Mouse (Mus musculus): Measurements from ENCODE around the gene Dis3l2. TPM values are rescaled to one million over a fixed set of nuclear protein-coding genes. Genes with fewer than 3 reads are reported as not detected.

Gene Dis3l2
- polyA plus RNA-seq, 1 experiment from 2014 or later, result 37.7 TPM

GRCm38 (mm10) chr1:86709546-86709945, 5.9 kb downstream of the Dis3l2 start:
- 88% methylated on average over 4 of the region's 4 CpGs for WGBS
- Histone ChIP-seq H3K36me3 (ENCODE audit: control insufficient read depth, insufficient read depth, low read length) (no peaks in the 10 kb centered on the region), H3K4me2 (ENCODE audit: low read depth) (no peak overlapping the region), H3K9me3 (ENCODE audit: control insufficient read depth, low read length) (no peaks in the 10 kb centered on the region), H3K4me3 (ENCODE audit: low read depth, low read length) (no peak overlapping the region), H3K9ac (ENCODE audit: low read length) (no peak overlapping the region), H3K4me1 (ENCODE audit: control insufficient read depth, insufficient read depth, low read length) (peaks cover 6% of the 10 kb centered on the region; the same call in 1 of the 2 replicates), H3K27ac (ENCODE audit: low read depth, low read length) (no peak overlapping the region), H3K27me3 (ENCODE audit: control insufficient read depth, insufficient read depth, low read length) (no peaks in the 10 kb centered on the region)
- ATAC-seq (ENCODE audit: insufficient read depth, low FRiP score, low TSS enrichment), result no peak
- no peak for DNase-seq (ENCODE audit: low spot score)

GRCm38 (mm10) chr1:86712045-86712444, 8.4 kb downstream of the Dis3l2 start:
- no peak overlapping the region for H3K27ac ChIP-seq (ENCODE audit: low read depth, low read length)
- no peak overlapping the region for H3K4me2 ChIP-seq (ENCODE audit: low read depth)
- no peaks in the 10 kb centered on the region for H3K27me3 ChIP-seq (ENCODE audit: control insufficient read depth, insufficient read depth, low read length)
- DNase-seq (ENCODE audit: low spot score) (no peak), ATAC-seq (ENCODE audit: insufficient read depth, low FRiP score, low TSS enrichment) (no peak)
- no peaks in the 10 kb centered on the region for H3K9me3 ChIP-seq (ENCODE audit: control insufficient read depth, low read length)
- WGBS, result 92% methylated on average over 2 of the region's 2 CpGs
- H3K9ac ChIP-seq (ENCODE audit: low read length), result no peak overlapping the region
- H3K4me3 ChIP-seq (ENCODE audit: low read depth, low read length), result no peak overlapping the region
- no peaks in the 10 kb centered on the region for H3K36me3 ChIP-seq (ENCODE audit: control insufficient read depth, insufficient read depth, low read length)
- no peaks in the 10 kb centered on the region for H3K4me1 ChIP-seq (ENCODE audit: control insufficient read depth, insufficient read depth, low read length)

- ATAC-seq (ENCODE audit: insufficient read depth, low FRiP score, low TSS enrichment), result no peak
- Histone ChIP-seq H3K27me3 (ENCODE audit: control insufficient read depth, insufficient read depth, low read length) (no peaks in the 10 kb centered on the region), H3K9ac (ENCODE audit: low read length) (no peak overlapping the region), H3K36me3 (ENCODE audit: control insufficient read depth, insufficient read depth, low read length) (no peaks in the 10 kb centered on the region), H3K9me3 (ENCODE audit: control insufficient read depth, low read length) (no peaks in the 10 kb centered on the region), H3K27ac (ENCODE audit: low read depth, low read length) (no peak overlapping the region), H3K4me2 (ENCODE audit: low read depth) (no peak overlapping the region), H3K4me3 (ENCODE audit: low read depth, low read length) (no peak overlapping the region), H3K4me1 (ENCODE audit: control insufficient read depth, insufficient read depth, low read length) (no peaks in the 10 kb centered on the region)
- WGBS, result 96% methylated on average over 4 of the region's 4 CpGs
- DNase-seq (ENCODE audit: low spot score), result no peak
Observed at GRCm38 (mm10) chr1:86713054-86713453, 9.4 kb downstream of the Dis3l2 start.

- ATAC-seq (ENCODE audit: insufficient read depth, low FRiP score, low TSS enrichment) (no peak), DNase-seq (ENCODE audit: low spot score) (no peak)
- no peak overlapping the region for H3K4me2 ChIP-seq (ENCODE audit: low read depth)
- no peak overlapping the region for H3K27ac ChIP-seq (ENCODE audit: low read depth, low read length)
- no peak overlapping the region for H3K4me3 ChIP-seq (ENCODE audit: low read depth, low read length)
- no peaks in the 10 kb centered on the region for H3K27me3 ChIP-seq (ENCODE audit: control insufficient read depth, insufficient read depth, low read length)
- WGBS, result 91% methylated on average over 1 of the region's 1 CpGs
- H3K9ac ChIP-seq (ENCODE audit: low read length), result no peak overlapping the region
- H3K4me1 ChIP-seq (ENCODE audit: control insufficient read depth, insufficient read depth, low read length), result no peaks in the 10 kb centered on the region
- no peaks in the 10 kb centered on the region for H3K36me3 ChIP-seq (ENCODE audit: control insufficient read depth, insufficient read depth, low read length)
- no peaks in the 10 kb centered on the region for H3K9me3 ChIP-seq (ENCODE audit: control insufficient read depth, low read length)
Observed at GRCm38 (mm10) chr1:86718190-86718589, 14.6 kb downstream of the Dis3l2 start.

GRCm38 (mm10) chr1:86719391-86719790, 15.8 kb downstream of the Dis3l2 start:
- no peak for DNase-seq (ENCODE audit: low spot score)
- no peak overlapping the region for H3K4me2 ChIP-seq (ENCODE audit: low read depth)
- H3K27me3 ChIP-seq (ENCODE audit: control insufficient read depth, insufficient read depth, low read length), result no peaks in the 10 kb centered on the region
- WGBS, result 86% methylated on average over 4 of the region's 4 CpGs
- H3K27ac ChIP-seq (ENCODE audit: low read depth, low read length), result no peak overlapping the region
- no peaks in the 10 kb centered on the region for H3K36me3 ChIP-seq (ENCODE audit: control insufficient read depth, insufficient read depth, low read length)
- no peaks in the 10 kb centered on the region for H3K4me1 ChIP-seq (ENCODE audit: control insufficient read depth, insufficient read depth, low read length)
- no peak overlapping the region for H3K4me3 ChIP-seq (ENCODE audit: low read depth, low read length)
- H3K9ac ChIP-seq (ENCODE audit: low read length), result no peak overlapping the region
- H3K9me3 ChIP-seq (ENCODE audit: control insufficient read depth, low read length), result no peaks in the 10 kb centered on the region
- ATAC-seq (ENCODE audit: insufficient read depth, low FRiP score, low TSS enrichment), result no peak

- Histone ChIP-seq H3K4me3 (ENCODE audit: low read depth, low read length) (no peak overlapping the region), H3K4me2 (ENCODE audit: low read depth) (no peak overlapping the region), H3K27ac (ENCODE audit: low read depth, low read length) (no peak overlapping the region), H3K36me3 (ENCODE audit: control insufficient read depth, insufficient read depth, low read length) (no peaks in the 10 kb centered on the region), H3K9me3 (ENCODE audit: control insufficient read depth, low read length) (no peaks in the 10 kb centered on the region), H3K27me3 (ENCODE audit: control insufficient read depth, insufficient read depth, low read length) (no peaks in the 10 kb centered on the region), H3K9ac (ENCODE audit: low read length) (no peak overlapping the region), H3K4me1 (ENCODE audit: control insufficient read depth, insufficient read depth, low read length) (no peaks in the 10 kb centered on the region)
- ATAC-seq (ENCODE audit: insufficient read depth, low FRiP score, low TSS enrichment) (no peak), DNase-seq (ENCODE audit: low spot score) (no peak)
- 71% methylated on average over 2 of the region's 2 CpGs for WGBS
Observed at GRCm38 (mm10) chr1:86733160-86733821, 29.7 kb downstream of the Dis3l2 start.

GRCm38 (mm10) chr1:86736414-86736813, 32.8 kb downstream of the Dis3l2 start:
- WGBS, result 97% methylated on average over 1 of the region's 1 CpGs

GRCm38 (mm10) chr1:86742896-86743295, 39.3 kb downstream of the Dis3l2 start:
- Histone ChIP-seq H3K9ac (ENCODE audit: low read length) (no peak overlapping the region), H3K27me3 (ENCODE audit: control insufficient read depth, insufficient read depth, low read length) (no peaks in the 10 kb centered on the region), H3K4me2 (ENCODE audit: low read depth) (no peak overlapping the region), H3K4me3 (ENCODE audit: low read depth, low read length) (no peak overlapping the region), H3K4me1 (ENCODE audit: control insufficient read depth, insufficient read depth, low read length) (no peaks in the 10 kb centered on the region), H3K9me3 (ENCODE audit: control insufficient read depth, low read length) (no peaks in the 10 kb centered on the region), H3K27ac (ENCODE audit: low read depth, low read length) (no peak overlapping the region), H3K36me3 (ENCODE audit: control insufficient read depth, insufficient read depth, low read length) (no peaks in the 10 kb centered on the region)
- WGBS, result 56% methylated on average over 3 of the region's 3 CpGs
- DNase-seq (ENCODE audit: low spot score), result no peak
- ATAC-seq (ENCODE audit: insufficient read depth, low FRiP score, low TSS enrichment), result no peak

More at GRCm38 (mm10) chr1:86736414-86736813, 32.8 kb downstream of the Dis3l2 start:
- H3K36me3 ChIP-seq (ENCODE audit: control insufficient read depth, insufficient read depth, low read length), result no peaks in the 10 kb centered on the region
- no peak overlapping the region for H3K4me3 ChIP-seq (ENCODE audit: low read depth, low read length)
- no peaks in the 10 kb centered on the region for H3K27me3 ChIP-seq (ENCODE audit: control insufficient read depth, insufficient read depth, low read length)
- no peak overlapping the region for H3K27ac ChIP-seq (ENCODE audit: low read depth, low read length)
- H3K4me2 ChIP-seq (ENCODE audit: low read depth), result no peak overlapping the region
- DNase-seq (ENCODE audit: low spot score) (no peak), ATAC-seq (ENCODE audit: insufficient read depth, low FRiP score, low TSS enrichment) (no peak)
- no peaks in the 10 kb centered on the region for H3K4me1 ChIP-seq (ENCODE audit: control insufficient read depth, insufficient read depth, low read length)
- H3K9me3 ChIP-seq (ENCODE audit: control insufficient read depth, low read length), result no peaks in the 10 kb centered on the region
- H3K9ac ChIP-seq (ENCODE audit: low read length), result no peak overlapping the region

GRCm38 (mm10) chr1:86747034-86747433, 43.4 kb downstream of the Dis3l2 start:
- no peak overlapping the region for H3K27ac ChIP-seq (ENCODE audit: low read depth, low read length)
- DNase-seq (ENCODE audit: low spot score) (no peak), ATAC-seq (ENCODE audit: insufficient read depth, low FRiP score, low TSS enrichment) (no peak)
- H3K36me3 ChIP-seq (ENCODE audit: control insufficient read depth, insufficient read depth, low read length), result peaks cover 2% of the 10 kb centered on the region; the same call in 1 of the 2 replicates
- H3K27me3 ChIP-seq (ENCODE audit: control insufficient read depth, insufficient read depth, low read length), result no peaks in the 10 kb centered on the region
- no peaks in the 10 kb centered on the region for H3K9me3 ChIP-seq (ENCODE audit: control insufficient read depth, low read length)
- no peaks in the 10 kb centered on the region for H3K4me1 ChIP-seq (ENCODE audit: control insufficient read depth, insufficient read depth, low read length)
- H3K4me2 ChIP-seq (ENCODE audit: low read depth), result no peak overlapping the region
- H3K4me3 ChIP-seq (ENCODE audit: low read depth, low read length), result no peak overlapping the region
- WGBS, result 100% methylated on average over 2 of the region's 2 CpGs
- no peak overlapping the region for H3K9ac ChIP-seq (ENCODE audit: low read length)
